Mouse (Mus musculus) ovary, postnatal 10 days (tissue): ENCODE results near the gene Llgl1.

Experiments used
- DNase-seq: peaks from one replicate; pipeline ENCODE4 v3.0.0; 2022; ENCODE audit warnings: low spot score

Llgl1 gene

DNA sequence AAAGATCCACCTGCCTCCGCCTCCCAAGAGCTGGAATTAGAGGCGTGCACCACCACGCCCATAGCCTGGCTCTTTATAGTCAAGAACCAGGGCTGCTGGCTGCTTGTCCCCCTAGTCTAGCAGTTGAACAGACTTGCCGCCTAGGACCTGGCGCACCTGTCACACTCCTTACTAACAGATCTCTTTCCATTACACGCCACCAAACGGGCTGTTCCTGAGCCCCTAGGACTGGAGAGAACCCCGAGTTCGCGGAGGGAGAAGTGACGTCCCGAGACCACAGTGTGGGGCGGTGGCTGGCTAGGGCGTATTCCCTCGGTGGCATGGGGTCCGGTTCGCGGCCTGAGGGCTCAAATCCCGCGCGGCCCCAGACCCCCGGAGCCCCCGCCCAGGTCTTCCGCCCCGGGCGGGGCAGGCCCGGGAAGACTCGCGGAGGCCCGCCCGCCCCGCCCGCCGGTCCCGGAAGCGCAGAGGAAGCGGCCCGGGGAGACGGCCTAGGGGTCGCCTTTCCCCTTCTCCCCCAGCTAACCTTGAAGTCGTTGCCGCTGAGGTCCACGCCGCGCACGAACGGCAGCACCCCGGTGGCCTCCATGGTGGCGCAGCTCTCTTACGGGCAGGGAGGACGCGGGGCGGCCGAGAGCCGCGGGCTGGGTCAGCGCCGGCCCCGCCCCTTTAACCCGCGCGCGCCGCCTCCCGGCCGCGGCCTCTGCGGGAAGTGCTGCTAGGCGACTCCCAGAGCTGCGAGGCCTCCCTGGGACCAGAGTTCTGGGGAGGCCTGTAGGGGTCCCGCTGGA, 27.3 kb downstream of the Llgl1 start, which contains the start of gene Flii:
Gene Flii (minus strand): TSS at position 663 of the 791 bp plus-strand sequence.
- peak; percentile 56 for DNase-seq

GRCm38 (mm10) chr11:60727392-60728140, 28.0 kb downstream of the Llgl1 start:
- DNase-seq: no peak

DNA sequence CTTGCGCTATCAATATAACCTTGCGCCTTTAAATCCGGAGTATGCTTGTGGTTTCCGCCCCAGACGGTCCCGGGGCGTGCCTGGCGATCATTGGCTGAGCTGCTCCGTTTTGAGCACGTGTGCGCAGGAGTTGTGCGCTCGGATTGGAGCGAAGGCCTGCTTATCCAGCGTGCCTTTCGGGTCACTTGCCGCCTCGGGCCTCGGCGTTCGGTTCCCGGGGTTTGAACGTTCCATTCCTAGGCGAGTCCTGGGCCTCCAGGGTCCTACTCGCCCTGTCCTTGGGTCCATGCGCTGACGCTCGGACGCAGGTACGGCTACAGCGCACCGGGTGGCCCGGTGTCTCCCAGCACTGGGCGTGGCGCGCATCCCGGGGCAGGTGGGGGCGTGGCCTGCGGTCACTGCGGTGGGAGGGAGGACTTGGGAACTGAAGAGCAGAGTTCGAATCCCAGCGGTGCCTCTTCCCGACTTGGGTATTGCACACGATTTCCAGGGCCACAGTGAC, 28.8 kb downstream of the Llgl1 start, which contains the start of gene Mief2:
Gene Mief2 (plus strand): TSS at position 139 of the 502 bp plus-strand sequence.
- peak; percentile 79 for DNase-seq

DNA sequence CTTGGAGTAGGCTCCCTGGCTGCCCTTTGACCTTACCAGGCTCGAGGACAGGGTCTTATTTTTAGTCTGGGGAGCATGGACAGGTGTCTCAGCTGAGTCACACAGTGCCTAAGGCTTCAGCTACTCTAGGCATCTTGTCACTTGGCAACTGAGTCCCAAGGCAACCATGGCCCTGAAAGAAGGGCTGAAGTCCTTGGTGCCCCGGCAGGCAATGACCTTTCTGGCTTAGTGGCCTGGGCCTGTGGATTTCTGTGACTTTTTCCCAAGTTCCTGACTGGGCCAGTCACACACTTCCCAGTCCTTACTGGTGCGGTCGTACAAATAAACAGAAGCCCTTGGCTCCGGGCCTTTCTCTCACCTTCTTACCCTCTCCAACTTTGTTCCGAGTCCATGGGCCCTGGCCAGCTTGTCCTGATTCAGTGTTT, 29.7 kb downstream of the Llgl1 start:
- DNase-seq: no peak

DNA sequence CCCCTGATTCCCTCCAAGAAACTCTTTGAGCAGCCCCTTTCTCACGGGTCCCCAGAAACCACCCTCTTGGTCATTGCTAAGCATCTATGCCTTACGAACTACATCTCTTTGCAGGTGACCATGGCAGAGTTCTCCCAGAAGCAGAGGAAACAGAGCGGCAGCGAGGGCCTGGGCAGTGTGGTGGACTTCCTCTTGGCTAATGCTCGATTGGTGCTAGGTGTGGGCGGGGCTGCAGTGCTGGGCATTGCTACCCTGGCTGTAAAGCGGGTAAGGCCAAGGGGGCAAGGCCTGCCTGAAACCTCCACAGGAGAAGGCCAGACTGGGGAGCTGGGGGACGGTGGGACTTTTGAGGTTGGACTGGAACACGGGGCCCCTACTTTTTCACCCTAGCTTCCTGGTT, 30.6 kb downstream of the Llgl1 start:
- no peak for DNase-seq

GRCm38 (mm10) chr11:60731251-60731650, 31.7 kb downstream of the Llgl1 start:
- DNase-seq: no peak

DNA sequence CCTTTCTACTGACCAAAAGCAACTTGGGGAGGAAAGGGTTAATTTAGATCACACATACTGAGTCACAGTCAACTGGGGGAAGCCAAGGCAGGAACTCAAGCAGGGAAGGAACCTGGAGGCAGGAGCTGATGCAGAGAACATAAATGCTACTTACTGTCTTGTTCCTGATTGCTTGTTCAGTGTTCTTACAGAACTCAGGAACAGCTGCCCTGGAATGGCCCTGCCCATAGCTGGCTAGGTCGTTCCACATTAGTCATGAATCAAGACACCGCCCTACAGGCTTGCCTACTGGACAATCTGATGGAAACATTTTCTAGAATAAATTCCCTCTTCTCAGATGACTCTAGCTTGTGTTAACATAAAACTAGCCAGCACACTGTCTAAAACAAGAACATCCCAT, 34.7 kb downstream of the Llgl1 start:
- no peak for DNase-seq

DNA sequence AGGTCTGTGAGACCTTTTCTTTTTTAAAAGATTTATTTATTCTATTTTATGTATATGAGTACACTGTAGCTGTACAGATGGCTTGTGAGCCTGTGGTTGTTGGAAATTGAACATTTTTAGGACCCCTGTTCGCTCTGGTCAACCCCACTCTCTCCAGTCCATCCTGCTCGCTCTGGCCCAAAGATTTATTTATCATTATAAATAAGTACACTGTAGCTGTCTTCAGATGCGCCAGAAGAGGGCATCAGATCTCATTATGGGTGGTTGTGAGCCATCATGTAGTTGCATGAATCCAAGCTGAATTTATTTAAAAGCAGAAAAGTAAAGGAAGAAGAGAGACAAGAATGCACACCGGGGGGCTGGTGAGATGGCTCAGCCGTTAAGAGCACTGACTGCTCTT, 35.7 kb downstream of the Llgl1 start:
- DNase-seq: no peak

- DNase-seq: no peak
Observed at GRCm38 (mm10) chr11:60736491-60736890, 37.0 kb downstream of the Llgl1 start.

DNA sequence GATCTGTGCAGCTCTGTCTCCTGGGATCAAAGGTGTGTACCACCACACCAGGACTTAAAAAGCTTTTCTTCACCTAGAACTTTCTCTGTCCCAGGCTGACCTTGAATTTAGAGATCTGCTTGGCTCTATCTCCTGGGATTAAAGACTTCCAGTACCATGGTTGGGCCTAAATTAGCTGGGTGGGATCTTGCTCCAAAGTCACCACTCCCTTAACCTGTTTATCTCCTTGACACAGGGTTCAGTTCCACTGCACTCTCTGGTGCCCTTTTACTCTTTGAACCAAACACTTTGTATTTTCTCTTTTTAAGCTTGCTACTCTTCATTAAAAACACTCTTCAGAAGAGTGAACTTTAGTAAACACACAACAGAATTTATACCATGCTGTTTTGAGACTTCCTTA, 37.9 kb downstream of the Llgl1 start:
- DNase-seq: no peak

DNA sequence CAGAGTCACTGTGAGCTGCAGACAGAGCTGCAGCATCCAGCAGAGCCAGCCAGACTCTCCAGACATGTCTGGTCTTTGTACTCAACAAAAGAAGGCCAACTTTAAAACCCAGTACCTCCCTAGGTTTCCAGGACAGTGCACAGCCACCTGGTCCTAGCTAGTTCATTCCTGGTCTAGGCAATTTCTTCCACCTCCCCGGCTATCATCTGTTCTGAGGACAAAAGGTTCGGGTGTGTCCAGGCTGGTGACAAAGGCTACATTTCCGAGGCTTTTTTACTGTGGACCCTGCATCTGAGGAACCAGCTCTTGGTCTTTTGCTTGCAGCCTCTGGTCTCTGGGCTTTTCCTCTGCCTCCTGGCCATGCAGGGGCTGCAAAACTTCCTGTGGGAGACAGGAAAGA, 40.8 kb downstream of the Llgl1 start:
- no peak for DNase-seq

DNA sequence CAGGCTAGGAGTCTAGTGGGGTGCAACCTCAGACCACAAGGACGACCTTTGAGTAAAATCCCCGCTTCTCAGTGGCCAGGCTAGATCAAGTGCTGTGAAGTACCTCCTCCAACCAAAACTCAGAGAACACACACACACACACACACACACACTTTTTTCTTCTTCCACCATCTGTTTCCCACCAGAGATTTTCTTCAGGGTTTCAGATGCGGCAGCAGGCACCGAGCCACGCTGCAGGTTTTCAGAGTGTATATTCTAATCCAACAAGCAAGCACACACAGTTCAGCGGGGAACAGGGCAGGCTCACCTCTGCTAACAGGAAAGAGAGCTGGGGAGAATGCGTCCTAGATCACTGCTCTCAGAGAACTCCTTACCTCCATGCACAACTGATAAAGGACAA, 56.0 kb downstream of the Llgl1 start:
- no peak for DNase-seq

DNA sequence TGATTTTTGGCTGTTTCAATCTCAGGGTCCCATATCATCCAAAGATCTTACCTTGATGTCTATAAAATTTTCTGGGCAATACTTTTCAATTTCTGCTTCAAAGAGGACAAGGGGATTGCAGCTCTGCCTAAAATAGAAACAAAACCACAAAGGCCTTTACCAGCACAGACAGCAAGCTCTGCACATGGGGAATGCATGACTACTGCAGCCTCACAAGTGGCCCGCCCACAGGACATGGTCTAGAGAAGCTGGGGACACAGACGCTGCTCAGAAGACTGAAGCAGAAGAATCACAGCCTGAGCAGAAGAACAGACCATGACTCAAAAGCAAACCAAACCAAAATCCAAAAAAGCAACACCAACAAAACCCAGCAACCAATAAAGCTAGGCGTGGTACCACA, 62.2 kb downstream of the Llgl1 start:
- no peak for DNase-seq
